Mouse (Mus musculus) testis, adult 2 months (tissue): ENCODE measurements around the gene Ddr2.

ENCODE experiments used
- CTCF ChIP-seq: fragments of 200-500 bp; IDR thresholded peaks from 2 replicates; pipeline ENCODE4 v1.5.1; 2012; ENCODE audit warnings: low read depth, mild to moderate bottlenecking, inconsistent platforms, low read length, moderate library complexity; ENCODE audit not compliant: control insufficient read depth, insufficient read depth, insufficient replicate concordance
- POLR2A ChIP-seq: fragments of 200-500 bp; IDR thresholded peaks from 2 replicates; pipeline ENCODE4 v1.6.1; 2012; ENCODE audit warnings: low read depth, mild to moderate bottlenecking, inconsistent platforms, low read length, moderate library complexity; ENCODE audit not compliant: control insufficient read depth

- no peak for TF ChIP-seq CTCF
- TF ChIP-seq POLR2A = no peak
Measured at GRCm38 (mm10) chr1:170153986-170154385, 43.4 kb upstream of the Ddr2 start.
